Mouse (Mus musculus): ENCODE measurements around the gene Tspan15. TPM values are rescaled to one million over a fixed set of nuclear protein-coding genes. Genes with fewer than 3 reads are reported as not detected.

The Tspan15 gene
- polyA plus RNA-seq, 1 experiment from 2014 or later = 86.3 TPM

- Histone ChIP-seq H3K4me1 (ENCODE audit: control insufficient read depth, insufficient read depth, low read length) (no peaks in the 10 kb centered on the region; the same call in 1 of the 2 replicates), H3K4me3 (ENCODE audit: low read length) (no peak overlapping the region), H3K27ac (ENCODE audit: low read length) (no peak overlapping the region), H3K4me2 (ENCODE audit: low read depth, low read length) (no peak overlapping the region), H3K27me3 (replicated peaks; ENCODE audit: control insufficient read depth, insufficient read depth, low read length) (no peaks in the 10 kb centered on the region), H3K36me3 (ENCODE audit: control insufficient read depth, insufficient read depth, low read length) (no peaks in the 10 kb centered on the region; the same call in 1 of the 2 replicates), H3K9ac (ENCODE audit: low read depth, low read length) (no peak overlapping the region), H3K9me3 (ENCODE audit: control insufficient read depth, low read length) (no peaks in the 10 kb centered on the region)
- WGBS = 47% methylated on average over 3 of the region's 3 CpGs
- ATAC-seq = no peak
These were observed 41.7 kb downstream of the Tspan15 start for GRCm38 (mm10) chr10:62189303-62189702.

- Histone ChIP-seq H3K4me1 (ENCODE audit: control insufficient read depth, insufficient read depth, low read length) (no peaks in the 10 kb centered on the region), H3K4me2 (ENCODE audit: low read depth, low read length) (no peak overlapping the region), H3K9ac (ENCODE audit: low read depth, low read length) (no peak overlapping the region), H3K4me3 (ENCODE audit: low read length) (no peak overlapping the region), H3K36me3 (ENCODE audit: control insufficient read depth, insufficient read depth, low read length) (no peaks in the 10 kb centered on the region; the same call in 1 of the 2 replicates), H3K9me3 (ENCODE audit: control insufficient read depth, low read length) (no peaks in the 10 kb centered on the region), H3K27me3 (replicated peaks; ENCODE audit: control insufficient read depth, insufficient read depth, low read length) (no peaks in the 10 kb centered on the region), H3K27ac (ENCODE audit: low read length) (no peak overlapping the region)
- 18% methylated on average over 7 of the region's 7 CpGs for WGBS
- ATAC-seq = peak; percentile 47
These were observed 44.2 kb downstream of the Tspan15 start for GRCm38 (mm10) chr10:62186882-62187281.

- ATAC-seq = peak; percentile 51
- H3K4me2 ChIP-seq (ENCODE audit: low read depth, low read length) = no peak overlapping the region
- WGBS = 2% methylated on average over 10 of the region's 10 CpGs
- H3K9me3 ChIP-seq (ENCODE audit: control insufficient read depth, low read length) = no peaks in the 10 kb centered on the region
- no peaks in the 10 kb centered on the region for H3K36me3 ChIP-seq (ENCODE audit: control insufficient read depth, insufficient read depth, low read length)
- no peak overlapping the region for H3K9ac ChIP-seq (ENCODE audit: low read depth, low read length)
- H3K27me3 ChIP-seq (replicated peaks; ENCODE audit: control insufficient read depth, insufficient read depth, low read length) = no peaks in the 10 kb centered on the region
- H3K4me3 ChIP-seq (ENCODE audit: low read length) = no peak overlapping the region
- no peaks in the 10 kb centered on the region for H3K4me1 ChIP-seq (ENCODE audit: control insufficient read depth, insufficient read depth, low read length)
- H3K27ac ChIP-seq (ENCODE audit: low read length) = no peak overlapping the region
These were observed 48.0 kb downstream of the Tspan15 start for GRCm38 (mm10) chr10:62183053-62183452.

GRCm38 (mm10) chr10:62182471-62183014 is 48.5 kb downstream of the Tspan15 start:
- no peak overlapping the region for H3K9ac ChIP-seq (ENCODE audit: low read depth, low read length)
- no peaks in the 10 kb centered on the region for H3K36me3 ChIP-seq (ENCODE audit: control insufficient read depth, insufficient read depth, low read length)
- WGBS = 74% methylated on average over 6 of the region's 6 CpGs
- no peak overlapping the region for H3K27ac ChIP-seq (ENCODE audit: low read length)
- H3K4me1 ChIP-seq (ENCODE audit: control insufficient read depth, insufficient read depth, low read length) = no peaks in the 10 kb centered on the region
- no peak overlapping the region for H3K4me2 ChIP-seq (ENCODE audit: low read depth, low read length)
- ATAC-seq = no peak
- no peak overlapping the region for H3K4me3 ChIP-seq (ENCODE audit: low read length)
- no peaks in the 10 kb centered on the region for H3K27me3 ChIP-seq (replicated peaks; ENCODE audit: control insufficient read depth, insufficient read depth, low read length)
- H3K9me3 ChIP-seq (ENCODE audit: control insufficient read depth, low read length) = no peaks in the 10 kb centered on the region

- Histone ChIP-seq H3K27ac (ENCODE audit: low read length) (no peak overlapping the region), H3K9ac (ENCODE audit: low read depth, low read length) (no peak overlapping the region), H3K4me2 (ENCODE audit: low read depth, low read length) (no peak overlapping the region), H3K4me3 (ENCODE audit: low read length) (no peak overlapping the region), H3K4me1 (ENCODE audit: control insufficient read depth, insufficient read depth, low read length) (no peaks in the 10 kb centered on the region), H3K27me3 (replicated peaks; ENCODE audit: control insufficient read depth, insufficient read depth, low read length) (no peaks in the 10 kb centered on the region), H3K36me3 (ENCODE audit: control insufficient read depth, insufficient read depth, low read length) (no peaks in the 10 kb centered on the region), H3K9me3 (ENCODE audit: control insufficient read depth, low read length) (no peaks in the 10 kb centered on the region)
- WGBS = 57% methylated on average over 3 of the region's 3 CpGs
- ATAC-seq = no peak
These were observed 49.4 kb downstream of the Tspan15 start for GRCm38 (mm10) chr10:62181701-62182100.

GRCm38 (mm10) chr10:62179944-62180343 is 51.1 kb downstream of the Tspan15 start:
- Histone ChIP-seq H3K9ac (ENCODE audit: low read depth, low read length) (no peak overlapping the region), H3K9me3 (ENCODE audit: control insufficient read depth, low read length) (no peaks in the 10 kb centered on the region), H3K4me2 (ENCODE audit: low read depth, low read length) (no peak overlapping the region), H3K4me3 (ENCODE audit: low read length) (no peak overlapping the region), H3K4me1 (ENCODE audit: control insufficient read depth, insufficient read depth, low read length) (no peaks in the 10 kb centered on the region), H3K27ac (ENCODE audit: low read length) (no peak overlapping the region), H3K27me3 (replicated peaks; ENCODE audit: control insufficient read depth, insufficient read depth, low read length) (no peaks in the 10 kb centered on the region), H3K36me3 (ENCODE audit: control insufficient read depth, insufficient read depth, low read length) (no peaks in the 10 kb centered on the region)
- ATAC-seq = no peak
- 85% methylated on average over 3 of the region's 3 CpGs for WGBS

- Histone ChIP-seq H3K4me3 (ENCODE audit: low read length) (no peak overlapping the region), H3K27ac (ENCODE audit: low read length) (no peak overlapping the region), H3K9me3 (ENCODE audit: control insufficient read depth, low read length) (no peaks in the 10 kb centered on the region), H3K9ac (ENCODE audit: low read depth, low read length) (no peak overlapping the region), H3K4me1 (ENCODE audit: control insufficient read depth, insufficient read depth, low read length) (0 out of 2 replicates have a peak, but pooled peaks cover 6% of the 10 kb centered on the region), H3K36me3 (ENCODE audit: control insufficient read depth, insufficient read depth, low read length) (no peaks in the 10 kb centered on the region), H3K4me2 (ENCODE audit: low read depth, low read length) (no peak overlapping the region), H3K27me3 (replicated peaks; ENCODE audit: control insufficient read depth, insufficient read depth, low read length) (no peaks in the 10 kb centered on the region)
- ATAC-seq = peak; percentile 53; the same call in 1 of the 2 replicates
- 47% methylated on average over 15 of the region's 15 CpGs for WGBS
These were observed 56.3 kb downstream of the Tspan15 start for GRCm38 (mm10) chr10:62174533-62175313.

- no peak for ATAC-seq
- Histone ChIP-seq H3K27me3 (replicated peaks; ENCODE audit: control insufficient read depth, insufficient read depth, low read length) (no peaks in the 10 kb centered on the region), H3K9me3 (ENCODE audit: control insufficient read depth, low read length) (no peaks in the 10 kb centered on the region), H3K9ac (ENCODE audit: low read depth, low read length) (no peak overlapping the region), H3K4me2 (ENCODE audit: low read depth, low read length) (no peak overlapping the region), H3K36me3 (ENCODE audit: control insufficient read depth, insufficient read depth, low read length) (no peaks in the 10 kb centered on the region), H3K27ac (ENCODE audit: low read length) (no peak overlapping the region), H3K4me1 (ENCODE audit: control insufficient read depth, insufficient read depth, low read length) (0 out of 2 replicates have a peak, but pooled peaks cover 6% of the 10 kb centered on the region), H3K4me3 (ENCODE audit: low read length) (no peak overlapping the region)
- WGBS = 39% methylated on average over 9 of the region's 9 CpGs
These were observed 57.1 kb downstream of the Tspan15 start for GRCm38 (mm10) chr10:62173941-62174448.

- Histone ChIP-seq H3K4me1 (ENCODE audit: control insufficient read depth, insufficient read depth, low read length) (0 out of 2 replicates have a peak, but pooled peaks cover 6% of the 10 kb centered on the region), H3K9me3 (ENCODE audit: control insufficient read depth, low read length) (no peaks in the 10 kb centered on the region), H3K27ac (ENCODE audit: low read length) (no peak overlapping the region), H3K27me3 (replicated peaks; ENCODE audit: control insufficient read depth, insufficient read depth, low read length) (no peaks in the 10 kb centered on the region), H3K9ac (ENCODE audit: low read depth, low read length) (no peak overlapping the region), H3K36me3 (ENCODE audit: control insufficient read depth, insufficient read depth, low read length) (no peaks in the 10 kb centered on the region), H3K4me3 (ENCODE audit: low read length) (no peak overlapping the region), H3K4me2 (ENCODE audit: low read depth, low read length) (no peak overlapping the region)
- ATAC-seq = 0 out of 2 replicates have a peak, but pooled peaks have one; percentile 11
- WGBS = 14% methylated on average over 9 of the region's 9 CpGs
These were observed 58.1 kb downstream of the Tspan15 start for GRCm38 (mm10) chr10:62172841-62173553.

Measured in intestine, embryonic 16.5 days (tissue).